Mouse (Mus musculus) C2C12 (cell line): ENCODE measurements around the gene Rplp2. TPM values are rescaled to one million over a fixed set of nuclear protein-coding genes. Genes with fewer than 3 reads are reported as not detected.
"Not testable (repeated sequence)": the region's sequence is repeated elsewhere in the genome, so short reads cannot be mapped to it uniquely, and the experiment has no call there.

Experiments used
- H3K27me3 ChIP-seq: one replicate; pipeline ENCODE4 v1.6.1; 2011; ENCODE audit not compliant: control insufficient read depth, insufficient read depth, insufficient read length
- H3K36me3 ChIP-seq: one replicate; pipeline ENCODE4 v1.6.1; 2011; ENCODE audit not compliant: control insufficient read depth, insufficient read depth
- H3K4me3 ChIP-seq: one replicate; pipeline ENCODE4 v1.5.1; 2011; ENCODE audit warnings: mild to moderate bottlenecking, control low read depth; ENCODE audit not compliant: poor library complexity, insufficient read depth, severe bottlenecking
- H3K79me2 ChIP-seq: one replicate; pipeline ENCODE4 v1.6.1; 2011; ENCODE audit not compliant: control insufficient read depth, insufficient read depth
- H3K79me3 ChIP-seq: one replicate; pipeline ENCODE4 v1.6.1; 2011; ENCODE audit warnings: low read depth, control low read depth
- H3ac ChIP-seq: one replicate; pipeline ENCODE3; 2011; ENCODE audit warnings: low read depth; ENCODE audit not compliant: control insufficient read depth, insufficient read length
- CEBPB ChIP-seq: IDR thresholded peaks from one replicate; pipeline ENCODE4 v1.6.1; 2011; ENCODE audit warnings: low read depth, mild to moderate bottlenecking, control low read depth, moderate library complexity
- CTCF ChIP-seq: IDR thresholded peaks from one replicate; pipeline ENCODE4 v1.5.1; 2011; ENCODE audit not compliant: control insufficient read depth, insufficient read depth, insufficient read length
- FOSL1 ChIP-seq: IDR thresholded peaks from one replicate; pipeline ENCODE4 v1.8.0; 2011; ENCODE audit warnings: mild to moderate bottlenecking, low read length; ENCODE audit not compliant: poor library complexity, insufficient read depth, severe bottlenecking
- MAX ChIP-seq: IDR thresholded peaks from one replicate; pipeline ENCODE4 v1.6.1; 2011; ENCODE audit warnings: mild to moderate bottlenecking, control low read depth
- MYOD1 ChIP-seq: IDR thresholded peaks from one replicate; pipeline ENCODE4 v1.6.1; 2011; ENCODE audit warnings: low read depth; ENCODE audit not compliant: control insufficient read depth, insufficient read length
- MYOG ChIP-seq: IDR thresholded peaks from one replicate; pipeline ENCODE4 v1.6.1; 2011; ENCODE audit not compliant: control insufficient read depth, insufficient read length; ENCODE audit errors: extremely low read depth
- USF1 ChIP-seq: IDR thresholded peaks from one replicate; pipeline ENCODE4 v1.6.1; 2011; ENCODE audit warnings: low read depth, mild to moderate bottlenecking, control low read depth, moderate library complexity
- polyA plus RNA-seq: library from polyadenylated mRNA; unstranded; fragments of >200 nt; fragmentation: generic; extraction: Trizol; gene quantifications from one replicate; pipeline ENCODE4 v1.2.1, GENCODE M21; 2012; ENCODE audit warnings: missing spikeins

The Rplp2 gene
- polyA plus RNA-seq, 1 experiment: 4,785 TPM

DNA sequence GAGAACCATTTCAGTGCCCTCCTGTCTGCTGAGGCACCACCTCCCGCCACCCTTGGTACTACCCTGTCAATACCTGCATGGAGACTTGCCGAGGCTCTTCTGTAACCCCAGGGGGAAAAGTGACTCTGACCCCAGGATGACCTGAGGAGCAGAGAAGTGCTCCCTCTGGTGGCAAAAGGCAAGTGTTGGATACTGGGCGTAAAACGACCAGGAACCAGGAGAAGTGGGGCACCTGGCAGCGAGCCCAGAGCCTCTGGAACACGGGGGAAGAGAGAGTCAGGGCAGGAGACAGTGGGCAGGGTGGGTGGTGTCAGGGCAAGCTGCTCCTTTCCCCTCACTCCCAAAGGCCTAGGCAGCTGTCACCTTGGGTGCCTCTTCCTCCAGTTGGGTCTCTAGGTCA lies 6.6 kb upstream of the Rplp2 start:
- Histone ChIP-seq H3K79me2 (peaks cover 42% of the 10 kb centered on the region), H3K27me3 (no peaks in the 10 kb centered on the region), H3K4me3 (no peak overlapping the region), H3K79me3 (peaks cover 4% of the 10 kb centered on the region), H3K36me3 (peaks cover 31% of the 10 kb centered on the region), H3ac (no peak overlapping the region)
- TF ChIP-seq CTCF (peak; percentile 57), FOSL1 (no peak)

DNA sequence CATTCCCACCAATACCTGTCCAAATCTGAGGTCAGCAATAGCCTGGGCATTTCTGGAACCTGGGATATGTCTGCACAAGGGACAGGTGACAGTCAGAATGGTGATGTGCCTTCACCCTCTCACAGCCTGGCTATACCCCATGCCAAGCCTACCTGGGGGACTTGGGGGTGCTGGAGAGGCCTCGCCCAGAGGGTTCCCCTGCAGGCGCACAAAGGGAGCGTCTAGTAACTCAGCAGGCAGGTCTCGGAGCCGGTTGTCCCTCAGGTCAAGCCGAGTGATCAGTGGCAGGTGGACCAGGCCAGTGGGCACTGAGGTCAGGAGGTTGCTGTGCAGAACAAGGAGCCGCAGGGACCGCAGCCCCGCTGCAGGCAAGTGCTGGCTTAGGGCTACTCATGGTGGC lies 5.7 kb upstream of the Rplp2 start:
- H3K79me2 ChIP-seq: peaks cover 34% of the 10 kb centered on the region
- peaks cover 31% of the 10 kb centered on the region for H3K36me3 ChIP-seq
- no peak overlapping the region for H3K4me3 ChIP-seq
- peaks cover 1% of the 10 kb centered on the region for H3K79me3 ChIP-seq
- no peak overlapping the region for H3ac ChIP-seq
- H3K27me3 ChIP-seq: no peaks in the 10 kb centered on the region
- TF ChIP-seq MYOD1: no peak
- TF ChIP-seq CTCF: no peak
- no peak for TF ChIP-seq MYOG
- TF ChIP-seq FOSL1: no peak
- TF ChIP-seq MAX: no peak
- TF ChIP-seq CEBPB: no peak
- TF ChIP-seq USF1: no peak

DNA sequence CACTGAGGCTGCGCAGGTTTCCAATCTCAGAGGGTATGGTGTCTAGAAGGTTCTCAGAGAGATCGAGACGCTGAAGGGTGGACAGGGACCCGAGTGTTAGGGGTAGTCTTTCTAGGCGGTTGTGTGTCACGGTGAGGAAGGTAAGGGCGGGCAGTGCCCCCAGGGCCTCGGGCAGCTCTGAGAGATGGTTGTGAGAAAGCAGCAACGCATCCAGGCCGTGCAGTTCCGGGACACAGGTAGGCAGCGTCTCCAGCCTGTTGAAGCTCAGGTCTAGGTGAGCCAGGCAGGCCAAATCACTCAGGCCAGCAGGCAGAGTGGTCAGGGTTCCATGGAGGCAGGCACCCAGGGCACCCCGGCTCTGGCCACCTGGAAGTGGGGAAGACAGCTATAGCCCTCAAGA lies 5.0 kb upstream of the Rplp2 start:
- Histone ChIP-seq H3K27me3 (no peaks in the 10 kb centered on the region), H3K79me2 (peaks cover 27% of the 10 kb centered on the region), H3K79me3 (no peaks in the 10 kb centered on the region), H3K4me3 (no peak overlapping the region), H3K36me3 (peaks cover 31% of the 10 kb centered on the region), H3ac (peak overlapping the region; percentile 78)
- TF ChIP-seq FOSL1: no peak
- TF ChIP-seq USF1: no peak
- TF ChIP-seq MAX: no peak
- no peak for TF ChIP-seq MYOG
- TF ChIP-seq MYOD1: no peak
- TF ChIP-seq CEBPB: no peak
- TF ChIP-seq CTCF: no peak

DNA sequence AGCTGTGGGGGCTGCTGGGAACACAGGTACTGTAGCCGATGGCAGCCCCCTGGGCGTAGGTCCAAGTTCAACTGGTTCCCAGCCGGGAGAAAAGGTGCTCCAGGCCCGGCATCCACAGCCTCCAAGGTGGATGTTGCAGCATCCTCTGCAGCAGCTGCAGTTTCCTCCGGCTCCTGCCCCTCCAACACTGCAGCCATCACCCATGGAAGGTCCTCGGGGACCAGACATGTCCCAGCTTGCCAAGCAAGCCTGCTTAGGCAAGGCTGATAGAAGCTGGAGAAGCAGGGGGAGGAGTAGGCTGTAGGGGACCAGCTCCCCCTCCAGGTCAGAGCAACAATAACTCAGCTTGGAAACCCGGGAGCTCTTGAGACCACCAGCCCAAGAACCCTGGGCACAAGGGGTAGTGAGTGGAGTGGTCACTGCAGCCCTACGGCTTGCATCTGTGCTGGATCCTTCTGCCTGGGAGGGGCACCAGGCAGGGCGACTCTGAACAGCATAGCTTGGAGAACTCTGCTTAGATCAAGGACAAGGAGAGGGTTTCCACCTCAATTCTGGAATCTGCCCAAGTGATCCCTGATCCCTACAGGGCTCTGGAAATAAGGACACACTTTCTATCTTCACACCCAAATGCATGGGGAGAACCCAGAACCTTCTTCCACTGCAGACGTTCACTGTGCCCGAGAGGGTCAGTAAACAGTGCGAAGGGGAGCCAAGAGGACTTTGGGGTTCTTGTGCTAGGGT lies 3.9 kb upstream of the Rplp2 start:
- H3K79me2 ChIP-seq: peaks cover 36% of the 10 kb centered on the region
- H3K27me3 ChIP-seq: no peaks in the 10 kb centered on the region
- H3K79me3 ChIP-seq: peaks cover 7% of the 10 kb centered on the region
- H3K4me3 ChIP-seq: peak overlapping the region; percentile 49
- TF ChIP-seq CEBPB (no peak), MYOD1 (no peak), CTCF (peak; percentile 10), FOSL1 (no peak)
- H3K36me3 ChIP-seq: peaks cover 31% of the 10 kb centered on the region
- peak overlapping the region; percentile 78 for H3ac ChIP-seq

DNA sequence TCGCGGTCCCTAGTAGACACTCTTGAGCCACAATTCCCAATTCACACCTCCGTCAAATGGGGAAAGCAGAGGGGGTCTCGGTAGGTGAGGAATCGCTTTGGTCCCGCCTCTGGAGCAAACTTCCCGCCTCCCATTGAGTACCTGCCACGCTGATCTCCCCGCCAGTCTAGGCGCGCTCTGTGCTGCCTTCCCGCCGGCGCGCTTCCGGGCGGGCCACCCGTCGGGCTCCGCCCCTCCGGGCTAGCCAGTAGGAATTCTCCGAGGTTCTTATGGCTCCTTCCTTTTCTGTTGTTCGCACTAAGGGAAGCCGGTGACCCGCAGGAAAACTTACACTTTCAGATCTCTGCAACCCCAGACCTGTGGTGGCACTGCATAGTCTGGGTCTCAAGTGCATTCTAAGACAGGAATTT lies 3.3 kb upstream of the Rplp2 start, which contains the start of gene Pidd1:
Gene Pidd1 (minus strand): TSS at position 198 of the 410 bp plus-strand sequence.
- peak within 1 kb of the TSS; percentile 78 for H3ac ChIP-seq
- peak within 1 kb of the TSS; percentile 49 for H3K4me3 ChIP-seq
- H3K27me3 ChIP-seq: no peaks in the 10 kb centered on the region
- TF ChIP-seq USF1 (no peak), MYOD1 (no peak), MAX (peak; percentile 41)
- H3K79me3 ChIP-seq: peaks cover 13% of the 10 kb centered on the region
- peaks cover 42% of the 10 kb centered on the region for H3K79me2 ChIP-seq
- H3K36me3 ChIP-seq: peaks cover 31% of the 10 kb centered on the region

DNA sequence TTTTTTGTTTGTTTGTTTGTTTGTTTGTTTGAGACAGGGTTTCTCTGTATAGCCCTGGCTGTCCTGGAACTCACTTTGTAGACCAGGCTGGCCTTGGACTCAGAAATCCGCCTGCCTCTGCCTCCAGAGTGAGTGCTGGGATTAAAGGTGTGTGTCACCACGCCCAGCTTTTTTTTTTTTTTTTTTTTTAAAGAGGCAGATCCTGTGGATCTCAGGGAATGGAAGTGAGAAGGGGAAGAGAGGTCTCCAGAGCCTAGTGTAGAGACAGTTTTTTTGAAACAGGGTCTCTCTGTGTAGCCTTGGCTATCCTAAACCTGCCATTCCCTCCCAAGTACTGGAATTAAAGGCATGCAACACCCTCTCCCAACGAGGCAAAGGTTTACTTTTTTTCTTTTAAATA lies 796 bp upstream of the Rplp2 start:
- H3ac ChIP-seq, H3K4me3 ChIP-seq, H3K27me3 ChIP-seq: not testable (repeated sequence)
- Histone ChIP-seq H3K79me2 (peaks cover 52% of the 10 kb centered on the region), H3K79me3 (peaks cover 26% of the 10 kb centered on the region), H3K36me3 (peaks cover 37% of the 10 kb centered on the region)

DNA sequence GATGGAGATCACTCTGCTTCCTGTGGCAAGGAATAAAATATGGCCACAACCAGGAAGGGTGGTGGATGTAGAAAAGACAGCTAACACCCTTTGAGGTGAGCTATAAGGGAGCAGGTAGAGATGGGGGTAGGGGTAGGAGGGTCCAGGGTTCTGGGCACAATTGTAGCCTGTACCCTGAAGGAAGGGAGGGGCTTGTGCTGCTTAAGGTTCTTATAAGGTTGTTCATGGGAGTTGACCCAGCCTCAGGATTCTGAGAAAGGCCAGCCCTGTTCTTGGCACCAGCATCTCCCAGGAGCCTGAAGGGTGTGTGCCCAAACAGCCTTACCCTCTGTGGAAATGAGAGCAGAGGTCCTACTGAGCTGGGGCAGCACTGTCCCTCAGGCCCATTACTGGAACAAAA lies 4.8 kb downstream of the Rplp2 start:
- peaks cover 26% of the 10 kb centered on the region for H3K79me3 ChIP-seq
- TF ChIP-seq CTCF: no peak
- no peak for TF ChIP-seq MYOD1
- no peak for TF ChIP-seq USF1
- TF ChIP-seq FOSL1: no peak
- TF ChIP-seq CEBPB: no peak
- TF ChIP-seq MAX: no peak
- TF ChIP-seq MYOG: no peak

More for the DNA sequence above, 4.8 kb downstream of the Rplp2 start:
- no peaks in the 10 kb centered on the region for H3K27me3 ChIP-seq
- peaks cover 34% of the 10 kb centered on the region for H3K79me2 ChIP-seq
- H3K4me3 ChIP-seq: no peak overlapping the region
- H3K36me3 ChIP-seq: peaks cover 43% of the 10 kb centered on the region
- no peak overlapping the region for H3ac ChIP-seq
